Mouse (Mus musculus) cerebellum, adult 11 months (tissue): ENCODE measurements around the gene Gm16429.
"Not testable (repeated sequence)": the region's sequence is repeated elsewhere in the genome, so short reads cannot be mapped to it uniquely, and the experiment has no call there.

Experiments used
- DNase-seq: peaks from one replicate; pipeline ENCODE4 v3.0.0; 2022

The Gm16429 gene

DNA sequence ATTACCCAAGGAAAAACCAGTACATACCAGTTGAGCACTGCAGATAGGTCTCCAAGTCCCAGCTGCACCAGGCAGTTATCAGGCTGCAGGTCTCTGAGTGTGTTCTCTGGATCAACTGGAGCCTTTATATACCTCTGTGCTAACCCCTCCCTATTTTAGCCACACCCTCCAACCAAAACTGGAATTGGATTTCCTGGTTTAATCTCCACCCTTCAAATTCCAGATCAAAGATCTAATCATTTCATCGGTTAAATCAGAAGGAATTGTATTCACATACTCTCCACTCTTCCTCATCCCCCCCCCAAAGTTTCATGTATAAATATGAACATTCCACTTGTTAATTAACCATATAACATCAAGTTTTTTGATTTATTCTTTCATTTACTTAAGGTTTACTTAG is at the start of gene Gm16429:
TSS of gene Gm16429 (minus strand) at position 101 of the 400 bp plus-strand sequence.
- not testable (repeated sequence) for DNase-seq
